Mouse (Mus musculus): ENCODE results near the gene Fam53a. TPM values are rescaled to one million over a fixed set of nuclear protein-coding genes. Genes with fewer than 3 reads are reported as not detected.

Gene Fam53a
- total RNA-seq (2021) = 10 to 100 TPM; 24.5 to 28.2 TPM
- long read RNA-seq, experiment 1, transcript Fam53a-202 (6 exons, 2,009 nt) = major isoform, 20 of 39 reads
- long read RNA-seq, experiment 1, transcript Fam53a-201 (5 exons, 2,346 nt) = minor isoform, 8 of 39 reads
- long read RNA-seq, experiment 1, partial matches to known transcripts = 1 of 39 reads
- long read RNA-seq, experiment 1, other reads (novel, unspliced or antisense) = 10 of 39 reads
- long read RNA-seq, experiment 2, transcript Fam53a-206 (7 exons, 2,112 nt) = minor isoform, 5 of 82 reads
- long read RNA-seq, experiment 2, transcript Fam53a-202 (6 exons, 2,009 nt) = major isoform, 46 of 82 reads
- long read RNA-seq, experiment 2, transcript Fam53a-201 (5 exons, 2,346 nt) = minor isoform, 7 of 82 reads
- long read RNA-seq, experiment 2, partial matches to known transcripts = 6 of 82 reads
- long read RNA-seq, experiment 2, other reads (novel, unspliced or antisense) = 18 of 82 reads

DNA sequence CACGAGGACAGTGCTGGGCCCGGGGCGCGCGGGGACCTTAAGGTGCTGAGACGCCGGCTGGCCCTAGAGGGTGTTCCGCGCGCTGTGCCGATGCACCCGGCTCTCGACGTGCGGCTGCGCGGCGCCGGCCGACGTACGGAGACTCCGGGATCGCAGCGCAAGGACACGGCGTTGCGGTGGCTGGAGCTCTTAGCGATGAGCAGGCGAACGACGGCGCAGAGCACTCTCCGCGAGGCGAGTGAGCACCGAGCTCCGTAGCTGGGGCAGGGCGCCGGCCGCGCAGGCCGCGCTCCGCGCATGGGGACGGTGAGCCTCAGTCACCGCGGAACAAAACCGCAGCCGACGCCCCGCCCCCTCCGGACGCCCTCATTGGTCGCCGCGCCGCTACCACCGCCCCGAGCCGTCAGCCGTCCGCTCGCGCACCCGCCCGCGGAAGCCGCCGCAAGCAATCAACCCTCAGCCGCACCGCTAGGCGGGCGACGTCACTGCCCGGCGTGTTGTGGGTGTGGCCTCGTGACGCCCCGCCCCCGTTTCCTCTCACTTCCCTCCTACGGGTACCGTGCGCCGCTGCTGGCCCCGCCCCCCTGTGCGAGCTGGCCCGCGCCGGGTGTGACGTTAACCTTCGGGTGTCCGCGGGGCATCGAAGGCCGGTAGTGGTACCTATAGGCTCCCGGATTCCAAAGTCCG lies at the start of gene Fam53a, which contains the start of gene Gm9903:
Gene Fam53a (minus strand): TSS at position 335 of the 687 bp plus-strand sequence.
Gene Gm9903 (plus strand): TSS at position 625 of the 687 bp plus-strand sequence.
- DNase-seq (ENCODE audit: low spot score in 2 of 2) = peak; percentile 100

DNA sequence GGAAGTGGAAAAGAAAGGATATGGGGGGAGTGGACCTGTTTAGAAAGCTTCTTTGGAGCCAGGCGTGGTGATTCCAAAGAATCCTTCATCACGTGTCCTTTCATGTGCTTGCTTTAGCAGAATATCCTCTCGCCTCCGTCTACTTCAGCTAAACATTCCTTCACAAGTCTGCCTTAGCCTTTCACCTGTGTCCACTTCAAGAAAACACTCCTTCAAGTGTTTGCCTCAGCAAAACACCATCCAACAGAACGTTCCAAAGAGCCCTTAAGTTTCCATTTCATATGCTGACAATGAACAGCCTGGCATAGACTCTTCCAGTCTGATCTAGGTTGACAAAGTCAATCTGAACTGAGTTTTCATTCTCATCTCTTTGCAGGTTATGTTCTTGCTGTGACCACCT lies 48.8 kb upstream of the Fam53a start:
- DNase-seq (ENCODE audit: low spot score in 2 of 2) = no peak

DNA sequence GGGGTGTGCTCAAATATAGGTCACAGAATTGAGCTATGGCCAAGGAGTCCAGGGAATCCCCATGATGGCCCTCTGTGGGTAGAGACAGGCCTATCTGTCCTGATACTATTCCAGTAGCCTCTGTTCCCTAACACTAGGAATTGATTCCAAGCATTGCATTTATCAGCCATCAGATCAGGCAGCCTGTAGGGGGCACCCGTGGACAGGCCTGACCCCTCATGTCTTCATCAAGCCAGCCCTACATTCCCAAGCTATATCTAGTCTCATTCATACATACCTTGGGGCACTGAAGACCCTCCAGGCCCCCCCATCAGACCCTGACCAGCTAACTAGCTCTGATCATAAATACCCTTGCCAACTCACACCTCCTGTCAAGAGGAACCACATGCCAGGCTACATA lies 46.5 kb upstream of the Fam53a start:
- peak; percentile 30 to 53 for DNase-seq (ENCODE audit: low spot score in 2 of 2)

DNA sequence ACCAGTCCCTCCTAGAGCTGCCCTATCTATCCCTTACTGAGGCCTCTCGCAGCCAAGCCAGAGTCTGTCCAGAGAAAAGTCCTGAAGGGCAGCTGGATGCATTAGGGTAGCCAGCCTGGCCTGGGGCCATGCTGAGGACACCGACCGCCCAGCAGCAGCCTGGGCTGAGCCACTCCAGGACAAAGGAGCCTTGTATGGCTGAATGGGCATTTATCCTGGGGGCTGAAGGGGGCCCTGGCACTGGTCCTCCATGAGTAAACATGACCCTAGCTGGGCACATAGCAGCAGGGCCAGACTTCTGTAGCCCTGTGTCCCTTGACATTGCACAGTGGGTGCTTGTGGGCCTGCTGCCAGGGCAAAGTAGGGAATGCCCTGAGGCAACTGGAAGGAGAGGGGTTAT lies 45.0 kb upstream of the Fam53a start:
- no peak for DNase-seq (ENCODE audit: low spot score in 2 of 2)

DNA sequence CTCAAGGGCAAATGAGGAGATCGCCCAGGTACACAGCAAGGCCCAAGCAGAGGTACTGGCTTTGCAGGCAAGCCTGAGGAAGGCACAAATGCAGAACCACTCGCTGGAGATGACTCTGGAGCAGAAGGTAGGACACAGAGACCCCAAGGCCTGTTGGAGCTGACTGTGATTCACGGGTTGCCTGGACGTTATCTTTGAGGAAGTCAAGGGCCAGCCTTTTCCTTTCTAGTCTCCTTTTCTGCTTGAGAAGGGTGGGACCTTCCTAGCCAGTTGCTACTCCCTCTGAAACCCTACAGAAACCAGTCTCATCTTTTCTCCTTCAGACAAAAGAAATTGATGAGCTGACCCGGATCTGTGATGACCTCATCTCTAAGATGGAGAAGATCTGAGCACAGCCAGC lies 42.2 kb upstream of the Fam53a start:
- DNase-seq (ENCODE audit: low spot score in 2 of 2) = no peak

DNA sequence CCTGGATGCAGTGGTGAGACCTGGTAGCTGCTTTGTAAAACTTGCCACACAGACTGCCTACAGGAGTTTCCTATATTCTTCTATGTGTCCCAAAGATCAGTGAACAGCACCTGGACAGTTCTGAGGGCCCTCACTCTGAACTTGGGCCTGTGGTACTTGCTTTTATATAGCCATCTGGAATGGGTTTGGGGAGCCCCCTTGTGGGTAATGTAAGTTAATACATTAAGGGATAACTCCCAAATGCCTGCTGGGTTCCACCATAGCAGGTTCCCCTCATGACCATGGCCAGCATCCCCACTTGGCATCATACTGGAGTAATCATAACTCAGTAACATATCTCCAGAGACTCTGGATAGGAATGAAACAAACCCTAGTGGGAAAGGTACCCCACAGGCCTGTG lies 38.8 kb upstream of the Fam53a start:
- no peak for DNase-seq (ENCODE audit: low spot score in 2 of 2)

DNA sequence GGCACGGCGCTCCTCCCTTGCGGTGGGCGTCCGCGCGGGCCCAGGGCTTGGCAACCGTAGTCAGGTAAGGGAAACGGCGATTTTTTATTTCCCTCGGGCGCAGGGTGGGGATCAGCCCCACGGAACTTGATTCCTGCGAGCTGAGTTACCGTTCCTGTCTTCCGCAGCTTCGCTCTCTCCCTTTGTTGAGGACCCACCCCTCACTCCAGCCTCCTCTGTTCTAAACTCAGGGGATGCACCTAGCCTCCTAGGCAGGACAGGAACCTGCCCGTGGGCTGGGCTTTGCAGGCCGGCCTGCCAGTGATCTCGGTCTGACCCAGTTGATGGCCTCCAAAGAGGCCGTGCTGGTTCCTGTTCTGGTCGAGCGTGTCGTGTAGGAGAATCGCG lies 29.2 kb upstream of the Fam53a start:
- DNase-seq (ENCODE audit: low spot score in 2 of 2) = no peak

DNA sequence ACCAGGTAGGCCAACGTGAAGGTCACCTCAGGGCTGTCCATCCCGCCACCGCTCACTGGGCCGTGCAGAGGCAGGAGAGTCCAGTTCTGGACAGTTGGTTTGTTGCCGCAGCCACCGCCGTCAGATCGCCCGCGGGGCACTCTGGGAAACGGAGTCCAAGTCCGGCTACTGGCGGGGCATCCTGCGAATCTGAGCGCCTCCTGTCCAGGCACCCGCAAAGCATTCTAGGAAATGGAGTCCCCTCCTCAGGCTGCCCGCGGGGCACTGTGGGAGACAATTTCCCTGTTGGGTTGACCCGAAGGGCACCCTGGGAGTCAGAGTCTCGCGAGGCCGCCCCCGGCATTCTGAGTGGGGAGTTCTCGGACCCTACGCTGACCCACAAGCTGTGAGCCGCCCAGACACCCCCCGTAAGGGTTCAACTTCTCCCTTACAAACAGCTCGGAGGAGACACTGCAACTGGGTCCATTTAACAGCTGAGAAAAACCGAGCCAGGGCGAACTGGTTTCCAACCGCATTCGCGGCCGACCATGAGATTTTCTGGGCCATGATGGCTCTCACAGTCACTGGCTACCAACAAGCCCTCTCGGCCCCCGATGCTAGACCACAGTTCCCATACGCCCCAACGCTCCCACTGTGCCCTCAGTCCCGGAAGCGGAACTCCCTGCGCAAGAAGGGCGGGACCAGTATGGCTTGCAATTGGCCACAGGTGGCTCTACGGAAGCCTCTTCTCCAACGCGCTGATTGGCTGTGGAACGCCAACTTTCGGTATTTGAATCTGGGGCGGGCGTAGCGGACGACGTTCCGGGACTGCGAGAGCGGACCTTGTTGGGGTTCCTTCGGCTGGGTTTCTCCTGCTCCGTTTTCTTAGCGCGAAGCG lies 28.6 kb upstream of the Fam53a start, which contains the start of the genes Tacc3 and Tmem129:
Gene Tacc3 (plus strand): TSS at position 342 of the 877 bp plus-strand sequence.
Gene Tmem129 (minus strand): TSS at position 630 of the 877 bp plus-strand sequence.
- DNase-seq (ENCODE audit: low spot score in 2 of 2) = peak; percentile 92 to 94

DNA sequence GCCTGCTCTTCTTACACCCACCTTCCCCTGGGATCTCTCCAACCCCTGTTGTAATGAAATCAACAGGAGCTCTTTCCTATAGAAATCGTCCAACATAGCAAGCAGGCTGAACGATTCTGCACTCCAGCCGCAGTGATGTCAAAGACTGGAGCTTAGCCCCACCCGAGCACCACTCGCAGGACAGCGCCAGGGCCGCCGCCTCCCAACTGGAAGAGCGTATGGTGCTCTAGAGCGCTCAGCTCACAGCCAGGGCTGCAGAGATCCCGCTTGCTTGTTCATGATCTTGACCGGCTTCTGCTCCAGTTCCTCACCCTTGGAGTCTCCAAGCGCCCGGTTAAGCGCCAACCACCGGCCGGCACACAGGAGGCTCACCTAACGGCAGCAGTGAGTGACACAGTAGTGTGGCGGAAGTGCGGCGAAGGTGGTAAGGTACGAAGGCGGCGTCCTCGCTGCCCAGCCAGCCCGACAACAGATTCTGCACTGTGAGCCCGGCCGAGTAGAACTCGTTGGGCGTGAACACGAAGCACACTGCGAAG lies 27.9 kb upstream of the Fam53a start:
- DNase-seq (ENCODE audit: low spot score in 2 of 2) = no peak

DNA sequence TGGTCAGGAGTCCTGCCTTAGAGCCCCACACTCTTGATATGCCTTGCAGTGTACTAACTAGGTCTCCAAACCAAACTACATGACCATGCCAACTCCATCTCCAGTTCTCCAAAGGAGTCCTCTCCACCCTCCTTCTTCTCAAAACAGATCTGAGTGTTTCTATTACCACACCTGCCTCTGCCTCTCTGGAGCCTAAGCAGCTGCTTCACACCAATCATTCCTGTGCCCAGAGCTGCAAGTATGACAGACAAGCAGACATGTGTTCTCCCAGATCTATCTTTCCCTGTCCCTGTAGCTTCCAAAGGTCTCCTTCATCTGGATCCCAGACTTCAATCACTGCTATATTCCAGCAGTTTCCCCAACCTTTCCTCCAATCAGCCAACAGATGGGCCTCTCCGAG lies 27.3 kb upstream of the Fam53a start:
- no peak for DNase-seq (ENCODE audit: low spot score in 2 of 2)

DNA sequence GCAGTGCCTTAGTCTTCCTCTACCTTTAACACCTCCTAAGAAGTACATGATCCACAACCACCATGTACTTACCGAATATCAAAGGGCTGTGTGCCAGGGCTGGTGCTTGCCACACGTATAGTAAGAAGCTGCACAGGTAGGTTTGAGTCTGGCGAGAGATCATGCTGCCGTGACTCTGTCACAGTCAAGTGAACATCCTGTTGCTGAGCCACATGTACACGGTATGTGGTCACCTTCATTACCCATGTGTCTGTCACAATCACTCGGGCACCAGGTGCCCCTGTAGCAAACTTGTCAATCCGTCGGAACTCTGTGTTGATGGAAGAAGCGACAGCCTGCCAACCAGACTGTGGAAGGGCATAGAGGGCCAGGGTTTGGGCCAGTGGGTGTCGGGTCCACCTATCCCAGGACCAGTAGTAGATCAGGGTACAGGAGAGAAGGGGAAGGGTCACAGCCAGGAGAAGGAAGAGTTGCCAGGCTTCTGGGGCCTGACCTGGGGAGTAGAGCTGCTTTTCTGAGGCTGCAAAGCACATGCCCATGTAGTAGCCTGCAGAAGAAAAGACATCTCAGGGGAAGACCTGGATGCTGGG lies 25.9 kb upstream of the Fam53a start:
- no peak for DNase-seq (ENCODE audit: low spot score in 2 of 2)

DNA sequence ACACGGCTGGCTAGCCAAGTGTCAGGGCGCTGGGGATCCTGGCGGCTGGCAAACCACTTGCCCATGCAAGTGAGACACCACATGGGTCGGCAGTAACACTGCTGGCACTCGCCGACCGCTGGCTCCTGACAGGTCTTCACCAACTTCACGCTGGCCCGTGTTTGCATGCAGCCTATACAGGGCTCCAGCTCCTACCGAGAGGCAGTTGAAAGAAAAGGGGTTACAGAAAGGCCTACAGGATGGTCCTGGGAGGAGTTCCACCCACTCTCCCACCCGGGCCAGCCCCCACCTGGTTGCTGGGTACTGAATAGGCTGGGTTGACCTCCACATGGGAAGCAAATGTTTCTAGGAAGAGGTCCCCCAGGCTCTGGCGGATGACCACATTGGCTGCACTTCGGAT lies 25.0 kb upstream of the Fam53a start:
- DNase-seq (ENCODE audit: low spot score in 2 of 2) = no peak

DNA sequence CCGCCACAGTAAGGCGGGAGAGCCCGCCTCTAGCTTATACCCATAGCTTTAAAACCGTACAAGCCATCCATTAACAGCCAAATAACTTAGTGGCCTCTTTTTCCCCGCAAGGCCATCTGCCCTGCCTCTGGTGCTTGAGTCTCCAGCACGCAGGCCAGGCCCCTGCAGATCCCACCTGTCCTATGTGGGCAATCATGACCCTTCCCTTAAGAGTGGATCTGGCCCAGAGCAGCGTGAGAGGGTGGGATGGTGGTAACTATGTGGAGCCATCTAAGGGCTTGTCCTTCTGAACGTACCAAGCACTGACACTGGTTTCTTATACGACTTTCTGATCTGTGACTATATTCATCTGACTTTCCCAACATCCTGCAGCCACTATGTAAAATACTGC lies 23.3 kb upstream of the Fam53a start:
- no peak for DNase-seq (ENCODE audit: low spot score in 2 of 2)

DNA sequence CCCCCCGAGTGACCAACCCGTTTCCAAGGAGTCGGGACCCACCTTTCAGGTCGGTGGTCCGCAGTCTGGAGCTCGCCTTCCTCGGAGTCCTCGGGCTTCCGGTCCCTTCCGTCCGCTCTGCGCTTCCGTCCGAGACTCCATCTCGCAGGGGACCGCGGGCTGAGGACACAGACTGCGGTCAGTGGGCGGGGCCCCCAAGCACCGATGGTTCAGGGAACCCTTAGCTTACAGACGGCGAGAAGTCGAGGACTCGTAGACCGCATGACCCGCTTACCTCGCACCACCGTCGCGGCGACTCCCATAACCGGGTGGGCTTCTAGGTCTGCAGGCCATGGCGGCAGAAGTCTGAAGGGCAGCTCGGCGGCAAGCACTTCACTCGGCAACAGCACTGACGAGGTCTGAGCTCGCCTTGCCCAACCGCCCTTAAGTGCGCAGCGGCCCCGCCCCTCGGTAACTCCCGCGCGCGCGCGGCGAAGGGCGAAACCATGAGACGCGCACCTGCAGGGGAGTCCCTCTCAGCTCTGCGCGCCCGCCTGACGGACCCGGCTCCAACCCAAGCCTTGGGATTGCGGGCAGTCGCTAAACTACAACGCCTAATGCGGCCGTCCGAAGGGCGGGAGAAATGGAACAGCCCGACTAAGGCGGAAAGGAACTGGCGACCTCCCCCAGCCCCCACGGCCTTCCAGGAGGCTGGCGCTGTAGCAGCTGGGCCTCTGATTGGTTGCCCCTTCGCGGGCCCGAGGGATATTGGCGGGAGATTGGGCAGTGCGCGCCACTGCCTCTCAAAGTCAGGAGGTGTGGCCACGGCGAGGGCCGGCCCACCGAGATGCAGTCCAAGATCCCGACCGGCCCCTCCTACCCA lies 22.7 kb upstream of the Fam53a start, which contains the start of gene Slbp:
Gene Slbp (minus strand): TSS at position 654 of the 862 bp plus-strand sequence.
- DNase-seq (ENCODE audit: low spot score in 2 of 2) = peak; percentile 93 to 95

DNA sequence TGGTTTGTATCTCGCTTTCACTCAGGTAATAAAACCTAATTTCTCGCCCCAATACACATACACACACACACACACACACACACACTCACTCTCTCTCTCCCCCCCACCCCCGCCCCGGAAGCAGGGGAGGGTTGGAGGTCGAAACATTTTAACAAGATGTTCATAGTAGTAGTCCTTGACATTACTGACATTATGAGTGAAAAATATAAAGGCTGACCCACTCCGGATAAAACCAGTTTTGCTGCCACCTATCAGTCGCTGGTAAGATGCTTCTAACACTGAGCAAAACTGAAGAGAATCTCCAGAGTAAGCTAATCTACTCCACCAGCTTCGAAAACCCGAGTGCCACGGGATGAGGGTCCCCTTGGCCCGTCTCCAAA lies 22.1 kb upstream of the Fam53a start:
- DNase-seq (ENCODE audit: low spot score in 2 of 2) = no peak

DNA sequence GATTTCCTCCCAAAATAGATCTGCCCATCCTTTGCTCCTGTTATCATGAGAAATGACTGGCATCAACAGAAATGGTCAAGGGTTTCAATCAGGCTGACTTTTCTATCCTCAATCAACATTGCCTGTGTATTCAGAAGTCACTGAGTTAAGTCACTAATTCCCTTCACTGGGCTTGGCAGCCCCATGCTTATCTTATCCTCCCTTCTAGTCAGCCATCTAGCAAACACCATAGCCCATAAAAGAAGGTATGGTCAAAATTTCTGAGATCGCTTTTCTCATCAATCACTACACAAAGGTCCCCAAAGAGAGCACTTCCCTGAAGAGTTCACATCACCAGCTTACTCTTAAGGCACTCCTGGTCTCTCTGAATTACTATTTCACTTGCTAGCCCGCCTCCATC lies 21.6 kb upstream of the Fam53a start:
- DNase-seq (ENCODE audit: low spot score in 2 of 2) = no peak

DNA sequence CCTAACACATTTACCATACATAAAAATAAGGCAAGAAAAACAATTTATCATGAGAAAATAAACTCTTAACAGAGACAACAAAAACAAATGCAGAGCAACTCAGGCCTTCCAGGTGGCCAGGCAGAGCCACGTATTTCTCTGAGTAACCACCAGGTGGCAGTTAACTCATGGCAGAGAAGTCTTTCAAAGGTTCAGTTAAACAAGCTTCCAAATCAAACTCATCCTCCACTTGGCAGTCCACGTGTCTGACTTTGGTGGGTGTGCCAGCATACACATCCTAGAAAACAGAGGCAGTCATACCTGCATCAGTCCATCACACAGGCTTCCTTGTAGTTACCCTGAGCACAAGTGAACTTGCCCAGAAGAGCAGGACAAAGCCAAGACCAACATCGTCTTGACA lies 11.2 kb upstream of the Fam53a start:
- no peak for DNase-seq (ENCODE audit: low spot score in 2 of 2)

DNA sequence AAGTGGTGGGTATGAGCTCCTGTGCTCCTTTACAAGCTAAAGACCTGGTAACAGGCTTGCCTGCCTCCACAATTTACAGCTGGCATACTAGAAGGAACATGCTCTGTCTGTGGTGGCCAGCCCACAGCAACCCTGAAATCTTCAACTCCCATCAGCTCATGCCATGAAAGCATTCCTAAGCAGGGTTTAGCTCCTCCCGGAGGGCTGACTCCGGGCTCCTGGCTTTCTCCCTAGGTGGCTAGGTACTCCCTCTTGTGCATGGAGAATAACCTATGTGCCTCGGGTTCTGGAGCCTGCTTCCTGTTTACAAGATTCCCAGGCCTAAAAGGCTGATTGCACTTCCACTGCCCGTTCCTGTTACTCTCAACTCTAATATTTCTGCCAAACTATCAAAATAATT lies 9.4 kb upstream of the Fam53a start:
- DNase-seq (ENCODE audit: low spot score in 2 of 2) = no peak

DNA sequence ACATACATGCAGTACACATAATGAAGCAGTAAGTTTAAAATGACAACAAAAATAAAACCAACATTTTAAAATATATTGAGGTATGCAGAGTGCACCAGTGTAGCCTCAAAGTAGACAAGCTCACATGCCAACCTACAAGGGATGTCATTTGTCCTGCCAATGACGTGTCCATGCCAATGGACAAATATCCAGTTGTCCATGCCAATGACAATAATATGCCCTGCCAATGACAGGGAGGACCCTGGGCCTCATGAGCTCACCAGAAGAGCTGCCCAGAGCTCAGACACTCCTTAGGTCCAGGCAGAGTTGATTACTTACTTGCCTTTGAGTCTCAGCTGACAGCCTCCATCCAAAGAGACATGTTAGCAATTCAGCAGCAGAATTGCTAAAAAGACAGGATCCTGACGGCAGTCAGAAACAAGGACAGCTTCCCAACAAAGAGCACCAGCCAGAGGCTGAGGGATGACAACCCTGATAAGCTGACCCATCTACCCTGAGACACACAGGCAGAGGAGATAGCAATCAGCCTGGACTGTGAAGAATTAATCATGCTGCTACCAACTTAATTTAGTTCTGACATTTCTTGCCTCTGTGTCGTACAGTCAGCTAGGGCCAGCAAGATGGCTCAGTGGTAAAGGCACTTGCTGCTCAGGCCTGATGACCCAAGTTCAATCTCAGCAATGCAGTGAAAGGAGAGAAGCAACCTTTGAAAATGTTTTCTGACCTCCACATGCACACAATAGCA lies 8.3 kb upstream of the Fam53a start:
- DNase-seq (ENCODE audit: low spot score in 2 of 2) = no peak

Data from adrenal gland, adult 18-20 months (tissue).